Mouse (Mus musculus) lung, postnatal 0 days (tissue): ENCODE measurements around the gene Htr5a. TPM values are rescaled to one million over a fixed set of nuclear protein-coding genes. Genes with fewer than 3 reads are reported as not detected.

Source experiments
- ATAC-seq: fragments of 200-750 bp; cut with Nextera tagmentation; 2 replicates; pipeline ENCODE4 v1.8.0; 2017; ENCODE audit warnings: moderate library complexity
- DNase-seq: peaks from one replicate; pipeline ENCODE4 v3.0.0-alpha.2; 2016; ENCODE audit warnings: low spot score
- H3K27ac ChIP-seq: fragments of 300-500 bp; sonication (generic); 2 replicates; pipeline ENCODE4 v1.5.1; 2014; ENCODE audit warnings: antibody characterized with exemption, mild to moderate bottlenecking, low read length, mixed read lengths
- H3K27me3 ChIP-seq: fragments of 300-500 bp; sonication (generic); replicated peaks from 2 replicates; pipeline ENCODE4 v1.6.1; 2014; ENCODE audit warnings: low read length, mixed read lengths; ENCODE audit not compliant: insufficient read depth
- H3K36me3 ChIP-seq: fragments of 300-500 bp; sonication (generic); 2 replicates; pipeline ENCODE4 v1.6.1; 2014; ENCODE audit warnings: low read length, mixed read lengths; ENCODE audit not compliant: insufficient read depth
- H3K4me1 ChIP-seq: fragments of 300-500 bp; sonication (generic); 2 replicates; pipeline ENCODE4 v1.6.1; 2014; ENCODE audit warnings: antibody characterized with exemption, low read depth, low read length, mixed read lengths; ENCODE audit not compliant: insufficient read depth
- H3K4me2 ChIP-seq: fragments of 300-500 bp; sonication (generic); replicated peaks from 2 replicates; pipeline ENCODE4 v1.6.1; 2014; ENCODE audit warnings: low read depth, mild to moderate bottlenecking, low read length, moderate library complexity, mixed read lengths
- H3K4me3 ChIP-seq: fragments of 300-500 bp; sonication (generic); 2 replicates; pipeline ENCODE4 v1.5.1; 2014; ENCODE audit warnings: low read depth, low read length
- H3K9ac ChIP-seq: fragments of 300-500 bp; sonication (generic); replicated peaks from 2 replicates; pipeline ENCODE4 v1.6.1; 2014; ENCODE audit warnings: low read depth, mild to moderate bottlenecking
- H3K9me3 ChIP-seq: fragments of 300-500 bp; sonication (generic); 2 replicates; pipeline ENCODE4 v1.6.1; 2016; ENCODE audit warnings: low read length, mixed read lengths
- CTCF ChIP-seq: IDR thresholded peaks from 2 replicates; pipeline ENCODE4 v1.5.1; 2016; ENCODE audit warnings: antibody characterized with exemption, mild to moderate bottlenecking
- EP300 ChIP-seq: IDR thresholded peaks from 2 replicates; pipeline ENCODE4 v1.6.1; 2016; ENCODE audit warnings: antibody characterized with exemption, mild to moderate bottlenecking, control low read depth
- WGBS: fragments of 180-500 bp; shearing (Covaris S2); extraction: QIAGEN DNeasy Blood & Tissue Kit; methylation state at CpG from one replicate; pipeline ENCODE4 v1.1.7; 2014; 5-methylcytosine and 5-hydroxymethylcytosine counted together
- polyA plus RNA-seq: library from polyadenylated mRNA; unstranded; fragments of >200 nt; fragmentation: Nextera tagmentation; extraction: Ambion mirVana; gene quantifications from 2 replicates; pipeline ENCODE4 v1.2.1, GENCODE M21; 2015

Gene Htr5a
- polyA plus RNA-seq, 1 experiment from 2014 or later, result not detected

DNA sequence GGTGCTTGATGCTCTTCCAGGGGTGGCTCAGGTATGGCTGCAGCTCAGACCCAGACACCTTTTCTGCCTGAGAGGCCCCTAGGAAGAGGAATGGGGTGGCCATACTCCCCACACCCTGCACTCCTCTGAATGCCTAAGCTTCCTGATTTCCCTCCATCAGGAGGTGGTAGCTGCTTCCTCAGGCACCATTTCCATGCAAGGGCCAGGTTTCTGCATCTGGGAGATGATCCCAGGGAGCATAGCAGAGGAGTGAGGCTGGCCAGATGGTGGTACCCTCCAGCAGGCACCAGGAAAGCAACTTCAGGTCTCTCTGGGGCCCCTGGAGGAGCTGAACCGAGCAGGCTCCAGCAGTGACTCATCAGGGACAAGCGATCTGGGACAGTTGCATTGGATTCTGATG lies 13.8 kb downstream of the Htr5a start:
- Histone ChIP-seq H3K27ac (no peak overlapping the region), H3K9me3 (no peaks in the 10 kb centered on the region), H3K27me3 (no peaks in the 10 kb centered on the region), H3K4me1 (no peaks in the 10 kb centered on the region), H3K4me3 (no peak overlapping the region), H3K36me3 (no peaks in the 10 kb centered on the region), H3K4me2 (no peak overlapping the region), H3K9ac (no peak overlapping the region)
- 66% methylated on average over 2 of the region's 2 CpGs for WGBS
- ATAC-seq, result no peak
- DNase-seq, result no peak
- TF ChIP-seq EP300 (no peak), CTCF (no peak)

DNA sequence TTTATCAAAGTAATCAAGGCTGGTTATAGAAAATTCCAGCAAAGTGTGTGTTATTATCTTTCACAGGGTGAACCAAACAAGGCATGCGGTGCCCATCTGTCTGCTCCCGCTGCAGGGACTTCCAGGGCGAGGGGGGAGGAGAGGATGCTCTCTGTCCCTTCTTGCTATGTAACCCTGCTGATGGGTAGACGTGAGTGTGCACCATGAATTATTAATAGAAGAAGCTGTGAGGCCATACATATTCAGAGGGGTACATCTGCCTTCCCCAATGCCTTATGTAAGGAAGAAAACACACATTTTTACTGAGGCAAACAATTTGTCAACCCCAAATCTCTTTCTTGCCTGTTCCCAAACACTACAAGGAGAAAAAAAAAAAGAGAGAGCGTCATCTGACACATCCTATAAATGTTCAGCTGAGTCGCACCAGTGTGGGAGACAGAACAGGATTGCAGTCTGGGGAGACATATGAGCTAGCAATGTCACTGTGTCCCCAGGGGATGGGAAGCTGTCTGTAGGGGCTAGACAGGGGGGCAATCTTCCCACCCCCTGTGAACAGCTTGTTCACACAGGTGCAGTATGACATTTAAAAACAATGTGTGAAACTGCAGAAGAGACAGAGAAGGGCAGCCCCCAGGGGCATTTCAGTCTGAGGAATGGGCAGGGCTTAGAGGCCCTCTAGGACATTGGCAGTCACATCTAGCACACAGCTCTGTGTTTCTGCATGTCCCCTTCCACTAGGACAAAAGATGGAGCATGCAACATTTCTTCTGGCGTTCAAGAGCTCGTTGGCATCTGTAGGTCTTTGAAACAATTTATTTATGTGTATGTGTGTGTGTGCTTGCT lies 31.5 kb downstream of the Htr5a start:
- ATAC-seq (no peak), DNase-seq (no peak)
- H3K36me3 ChIP-seq, result no peaks in the 10 kb centered on the region
- no peak overlapping the region for H3K27ac ChIP-seq
- no peak overlapping the region for H3K4me3 ChIP-seq
- H3K27me3 ChIP-seq, result no peaks in the 10 kb centered on the region
- 58% methylated on average over 8 of the region's 8 CpGs for WGBS
- H3K9ac ChIP-seq, result no peak overlapping the region
- TF ChIP-seq EP300, result no peak
- no peak for TF ChIP-seq CTCF
- no peaks in the 10 kb centered on the region for H3K4me1 ChIP-seq
- H3K9me3 ChIP-seq, result no peaks in the 10 kb centered on the region
- H3K4me2 ChIP-seq, result no peak overlapping the region

DNA sequence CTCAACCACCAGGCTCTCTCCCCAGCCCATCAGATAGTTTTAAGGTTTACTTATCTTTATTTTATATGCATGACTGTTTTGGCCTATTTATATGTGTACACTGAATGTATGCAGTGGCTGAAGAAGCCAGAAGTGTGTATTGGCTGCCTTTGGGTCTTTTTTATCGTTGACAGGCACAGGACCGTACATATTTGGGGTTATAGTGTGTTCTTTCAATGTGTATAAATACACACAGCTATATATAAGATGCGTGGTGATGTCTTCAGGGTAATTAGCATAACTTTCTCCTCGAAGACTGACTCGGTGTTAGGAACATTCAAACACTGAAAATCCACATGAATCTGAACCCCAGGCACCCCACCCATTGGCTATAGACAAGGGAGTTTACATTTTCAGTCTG lies 32.3 kb downstream of the Htr5a start:
- Histone ChIP-seq H3K4me3 (no peak overlapping the region), H3K36me3 (no peaks in the 10 kb centered on the region), H3K27ac (no peak overlapping the region), H3K9me3 (no peaks in the 10 kb centered on the region), H3K4me2 (no peak overlapping the region), H3K27me3 (no peaks in the 10 kb centered on the region), H3K9ac (no peak overlapping the region), H3K4me1 (no peaks in the 10 kb centered on the region)
- DNase-seq, result no peak
- TF ChIP-seq EP300 (no peak), CTCF (no peak)
- no peak for ATAC-seq
- 70% methylated on average over 5 of the region's 5 CpGs for WGBS

DNA sequence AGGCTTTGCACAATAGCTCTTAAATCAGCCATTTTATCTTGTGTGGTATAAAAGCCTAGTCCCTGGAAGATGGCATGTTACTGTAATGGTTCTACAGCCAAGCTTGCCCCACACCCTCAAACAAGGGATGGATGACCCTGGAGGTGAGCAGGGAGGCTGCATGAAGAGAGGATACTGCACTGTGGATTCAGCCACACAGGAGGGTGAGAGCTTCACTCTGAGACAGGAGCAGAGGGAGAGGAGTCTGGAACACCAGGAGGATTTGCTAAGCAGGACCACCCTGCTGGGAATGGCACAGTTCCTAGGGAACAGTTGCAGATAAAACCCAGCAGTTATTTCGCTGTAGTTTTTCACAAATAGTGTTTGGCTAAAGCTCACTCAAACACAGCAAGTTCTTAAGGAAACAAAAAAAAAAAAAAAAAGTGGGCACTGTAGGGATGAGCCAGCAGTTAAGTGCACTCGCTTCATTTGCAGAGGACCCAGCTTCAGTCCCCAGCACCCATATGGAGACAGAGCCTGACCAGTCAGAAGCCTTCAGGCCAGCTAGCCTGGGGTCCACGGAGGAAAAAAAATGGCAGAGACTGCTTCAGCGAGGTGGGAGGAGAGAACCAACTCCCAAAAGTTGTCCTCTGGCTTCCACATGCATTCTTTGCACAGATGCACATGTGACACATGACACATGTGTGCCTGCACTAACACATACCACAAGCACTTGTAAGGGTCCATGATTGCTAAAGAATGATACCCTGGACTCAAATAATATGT lies 33.6 kb downstream of the Htr5a start:
- no peak for DNase-seq
- no peak overlapping the region for H3K4me2 ChIP-seq
- 41% methylated on average over 4 of the region's 4 CpGs for WGBS

DNA sequence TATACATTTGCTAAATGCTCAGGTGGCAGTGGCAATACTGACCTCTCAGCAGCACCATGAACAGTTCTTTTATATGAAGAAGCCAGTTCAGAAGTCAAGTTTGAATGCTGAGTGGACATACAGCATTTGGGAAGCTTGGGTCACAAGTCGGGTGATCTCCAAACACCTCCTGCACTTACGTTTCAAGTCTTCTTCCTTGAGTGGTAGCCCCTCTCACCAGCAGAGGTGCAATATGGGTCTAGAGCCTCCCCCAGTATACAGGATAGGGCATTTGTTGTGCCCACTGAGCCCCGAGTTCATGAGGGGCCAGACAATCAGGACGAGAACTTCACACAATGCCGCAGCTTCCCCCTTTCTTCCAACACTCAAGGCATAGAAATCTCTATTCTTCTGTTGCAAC lies 36.4 kb downstream of the Htr5a start:
- Histone ChIP-seq H3K4me2 (no peak overlapping the region), H3K27me3 (no peaks in the 10 kb centered on the region), H3K27ac (no peak overlapping the region), H3K4me1 (no peaks in the 10 kb centered on the region), H3K9ac (no peak overlapping the region), H3K9me3 (no peaks in the 10 kb centered on the region), H3K36me3 (no peaks in the 10 kb centered on the region), H3K4me3 (no peak overlapping the region)
- 84% methylated on average over 5 of the region's 5 CpGs for WGBS
- TF ChIP-seq CTCF (no peak), EP300 (no peak)
- ATAC-seq (no peak), DNase-seq (no peak)

More for the DNA sequence above, 33.6 kb downstream of the Htr5a start:
- TF ChIP-seq EP300 (no peak), CTCF (no peak)
- no peaks in the 10 kb centered on the region for H3K9me3 ChIP-seq
- no peak overlapping the region for H3K4me3 ChIP-seq
- H3K9ac ChIP-seq, result no peak overlapping the region
- H3K27me3 ChIP-seq, result no peaks in the 10 kb centered on the region
- ATAC-seq, result no peak
- H3K27ac ChIP-seq, result no peak overlapping the region
- no peaks in the 10 kb centered on the region for H3K36me3 ChIP-seq
- H3K4me1 ChIP-seq, result no peaks in the 10 kb centered on the region

GRCm38 (mm10) chr5:27879726-27880125 lies 37.8 kb downstream of the Htr5a start:
- ATAC-seq (no peak), DNase-seq (no peak)
- no peaks in the 10 kb centered on the region for H3K4me1 ChIP-seq
- TF ChIP-seq CTCF (no peak), EP300 (no peak)
- no peak overlapping the region for H3K27ac ChIP-seq
- WGBS, result 86% methylated on average over 3 of the region's 3 CpGs
- H3K4me3 ChIP-seq, result no peak overlapping the region
- H3K4me2 ChIP-seq, result no peak overlapping the region
- H3K36me3 ChIP-seq, result no peaks in the 10 kb centered on the region
- no peaks in the 10 kb centered on the region for H3K27me3 ChIP-seq
- H3K9ac ChIP-seq, result no peak overlapping the region
- no peaks in the 10 kb centered on the region for H3K9me3 ChIP-seq
